Mouse (Mus musculus) ovary, adult 2 months (tissue): ENCODE results near the gene Ccdc71l. TPM values are rescaled to one million over a fixed set of nuclear protein-coding genes. Genes with fewer than 3 reads are reported as not detected.

ENCODE experiments used
- polyA plus RNA-seq: library from polyadenylated mRNA; depleted of rRNA; stranded (reverse); fragments of >200 nt; gene quantifications from 2 replicates; pipeline ENCODE4 v1.2.3, GENCODE M21; 2012; rRNA removed

The Ccdc71l gene
- 18.2 and 30.1 TPM in 2 replicates for polyA plus RNA-seq

GRCm38 (mm10) chr12:32378528-32379295 lies at the start of gene Ccdc71l:
Ccdc71l (plus strand) TSS chr12:32378704.

Other genes with a start within 250 kb of the Ccdc71l start
- gene Pik3cg, start 170.0 kb upstream of the Ccdc71l start, polyA plus RNA-seq: 3.2 and 4.1 TPM in 2 replicates